Mouse (Mus musculus) right cerebral cortex, postnatal 14 days (tissue): ENCODE data around the gene Mgrn1.

Experiments
- DNase-seq: peaks from one replicate; pipeline ENCODE4 v3.0.0; 2022

Gene Mgrn1

DNA sequence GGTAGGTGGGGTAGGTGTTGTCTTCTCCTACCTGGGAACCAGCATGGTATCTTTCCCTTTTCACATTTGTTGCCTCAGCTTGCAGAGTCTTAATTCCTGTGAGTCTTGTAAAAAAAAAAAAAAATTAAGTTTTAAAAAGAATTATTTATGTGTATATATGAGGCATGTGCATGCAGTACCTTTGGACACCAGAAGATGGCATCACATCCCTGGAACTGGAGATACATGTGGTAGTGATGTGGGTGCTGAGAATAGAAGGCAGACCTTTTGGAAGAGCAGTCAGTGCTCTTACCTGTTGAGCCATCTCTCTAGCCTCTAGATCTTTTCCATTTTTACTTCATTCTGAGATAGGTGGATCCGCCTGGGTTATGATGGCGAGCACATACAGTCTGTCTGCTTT lies 23.7 kb downstream of the Mgrn1 start:
- no peak for DNase-seq

- DNase-seq = no peak
These were observed 24.7 kb downstream of the Mgrn1 start for GRCm38 (mm10) chr16:4910758-4911157.

DNA sequence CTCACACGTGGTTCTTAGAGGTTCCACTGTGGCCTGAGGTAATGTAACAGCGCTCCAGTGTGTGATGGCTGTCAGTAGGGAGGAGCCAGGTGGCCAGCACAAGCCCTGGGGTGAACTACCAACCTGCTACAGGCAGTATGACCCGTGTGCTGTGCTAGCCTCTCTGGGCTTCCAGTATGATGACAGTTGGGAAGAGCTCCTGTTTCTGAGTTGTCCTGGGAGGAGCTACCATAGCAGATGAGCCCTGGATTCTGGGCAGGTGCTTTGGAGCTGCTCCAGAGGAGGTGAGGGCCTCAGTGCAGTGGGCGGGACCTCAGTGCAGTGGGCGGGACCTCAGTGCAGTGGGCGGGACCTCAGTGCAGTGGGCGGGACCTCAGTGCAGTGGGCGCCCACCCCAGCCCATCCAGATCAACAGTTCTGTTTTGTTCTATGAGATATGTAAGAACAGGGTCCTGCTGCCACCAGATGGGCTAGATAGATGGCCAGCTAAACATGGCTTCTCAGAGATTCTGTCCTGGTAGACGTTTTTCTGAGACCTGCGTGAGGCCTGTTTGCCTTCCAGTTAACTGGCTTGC lies 26.1 kb downstream of the Mgrn1 start:
- DNase-seq = no peak

- DNase-seq = no peak
These were observed 27.1 kb downstream of the Mgrn1 start for GRCm38 (mm10) chr16:4912907-4913782.

DNA sequence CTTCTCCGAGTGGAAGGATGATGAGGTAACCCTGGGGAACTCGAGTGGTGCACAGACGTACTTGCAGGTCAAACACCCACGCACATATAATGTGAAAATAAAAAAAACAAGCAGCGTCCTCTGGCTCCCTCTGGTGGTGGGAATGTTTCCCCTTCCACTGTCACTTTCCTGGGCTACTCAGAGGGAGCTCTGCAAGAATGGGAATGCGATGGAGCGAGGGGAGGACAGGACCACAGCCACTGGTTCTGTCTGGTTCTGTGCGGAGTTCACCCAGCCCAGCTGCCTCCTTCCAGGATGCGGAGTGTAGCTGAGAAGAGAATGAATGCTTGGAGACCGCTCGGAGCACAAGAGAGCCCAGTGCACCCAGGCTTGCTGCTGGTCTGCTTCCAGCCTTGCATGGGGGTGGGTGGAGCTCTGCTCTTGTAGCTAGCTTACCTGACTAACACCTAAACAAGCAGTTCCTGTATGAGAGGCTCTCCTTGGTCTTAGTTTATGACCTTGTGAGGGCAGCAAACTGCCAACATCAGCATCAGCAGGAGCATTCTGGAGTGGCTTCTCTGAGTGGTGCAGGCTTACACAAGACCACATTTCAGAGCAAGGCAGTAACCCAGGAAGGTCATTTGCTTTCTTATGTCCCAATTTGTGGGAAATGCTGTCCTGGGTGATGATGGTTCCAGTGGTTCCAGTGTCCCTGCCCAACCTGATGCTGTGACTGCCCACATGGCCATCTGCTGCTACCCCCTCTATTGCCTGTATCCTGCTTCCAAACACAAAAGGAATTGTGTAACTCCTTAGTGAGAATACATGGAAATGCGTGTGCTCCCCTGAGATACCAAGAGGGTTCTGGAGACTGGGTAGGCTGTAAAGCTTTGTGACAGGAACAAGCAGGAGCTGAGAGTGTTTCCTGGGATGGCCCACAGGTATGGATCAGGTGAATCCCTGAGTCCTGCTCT lies 28.0 kb downstream of the Mgrn1 start:
- peak; percentile 86 for DNase-seq

GRCm38 (mm10) chr16:4915931-4916330 lies 29.9 kb downstream of the Mgrn1 start:
- no peak for DNase-seq

- DNase-seq = no peak
These were observed 30.6 kb downstream of the Mgrn1 start for GRCm38 (mm10) chr16:4916608-4917007.

DNA sequence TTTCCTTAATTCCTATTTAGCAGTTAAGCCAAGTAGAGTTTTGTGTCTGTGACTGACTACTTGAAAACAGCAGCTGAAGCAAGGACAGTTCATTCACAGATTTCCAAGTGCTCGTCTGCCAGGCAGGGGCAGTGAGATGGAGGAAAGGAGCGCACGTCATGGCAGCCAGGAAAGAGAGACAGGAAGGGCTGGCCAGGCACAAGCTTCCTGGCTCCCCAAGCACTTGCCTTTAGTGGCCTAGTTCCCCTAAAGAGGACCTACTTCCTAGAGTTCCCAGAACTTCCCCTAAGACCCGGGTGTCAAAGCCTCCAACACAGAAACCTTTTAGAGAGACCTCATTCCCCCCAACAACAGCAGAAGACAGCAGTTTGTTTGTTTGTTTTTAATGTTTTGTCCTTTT lies 34.5 kb downstream of the Mgrn1 start:
- no peak for DNase-seq

DNA sequence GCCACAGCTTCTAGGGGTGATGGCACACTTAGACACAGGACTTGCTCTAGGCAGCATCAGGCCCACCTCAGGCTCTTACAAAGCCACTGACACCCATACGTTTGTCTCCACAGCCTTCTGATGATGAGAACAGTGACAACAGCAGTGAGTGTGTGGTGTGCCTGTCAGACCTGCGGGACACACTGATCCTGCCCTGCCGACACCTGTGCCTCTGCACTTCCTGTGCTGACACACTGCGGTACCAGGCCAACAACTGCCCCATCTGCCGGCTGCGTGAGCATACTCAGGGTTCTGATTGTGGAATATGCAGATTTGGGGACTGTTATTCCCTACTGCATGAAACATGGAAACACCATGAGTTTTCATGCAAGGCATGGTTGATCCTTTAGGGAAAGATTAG lies 36.4 kb downstream of the Mgrn1 start:
- no peak for DNase-seq

GRCm38 (mm10) chr16:4923996-4924395 lies 37.9 kb downstream of the Mgrn1 start:
- no peak for DNase-seq

DNA sequence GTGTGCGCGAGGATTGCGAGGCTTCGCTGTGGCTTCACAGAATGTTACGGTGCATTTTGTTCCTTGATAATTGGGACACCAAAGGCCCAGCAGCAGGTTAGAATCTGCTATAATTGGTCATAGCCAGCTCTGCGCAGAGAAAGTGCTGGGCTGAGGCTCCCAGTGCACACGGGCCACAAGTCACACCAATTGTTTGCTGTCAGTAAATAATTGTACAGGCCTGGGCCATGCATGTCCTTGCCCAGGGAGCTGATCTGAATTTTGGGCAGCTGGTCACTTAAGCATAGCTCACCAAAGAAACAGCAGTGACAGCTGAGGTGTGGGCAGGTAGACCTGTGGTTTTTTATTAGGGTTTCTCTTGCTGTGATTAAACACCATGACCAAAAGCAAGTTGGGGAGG lies 41.9 kb downstream of the Mgrn1 start:
- no peak for DNase-seq

- no peak for DNase-seq
These were observed 42.4 kb downstream of the Mgrn1 start for GRCm38 (mm10) chr16:4928474-4928873.

GRCm38 (mm10) chr16:4932429-4932828 lies 46.4 kb downstream of the Mgrn1 start:
- DNase-seq = no peak

- no peak for DNase-seq
These were observed 49.4 kb downstream of the Mgrn1 start for GRCm38 (mm10) chr16:4935430-4935829.

DNA sequence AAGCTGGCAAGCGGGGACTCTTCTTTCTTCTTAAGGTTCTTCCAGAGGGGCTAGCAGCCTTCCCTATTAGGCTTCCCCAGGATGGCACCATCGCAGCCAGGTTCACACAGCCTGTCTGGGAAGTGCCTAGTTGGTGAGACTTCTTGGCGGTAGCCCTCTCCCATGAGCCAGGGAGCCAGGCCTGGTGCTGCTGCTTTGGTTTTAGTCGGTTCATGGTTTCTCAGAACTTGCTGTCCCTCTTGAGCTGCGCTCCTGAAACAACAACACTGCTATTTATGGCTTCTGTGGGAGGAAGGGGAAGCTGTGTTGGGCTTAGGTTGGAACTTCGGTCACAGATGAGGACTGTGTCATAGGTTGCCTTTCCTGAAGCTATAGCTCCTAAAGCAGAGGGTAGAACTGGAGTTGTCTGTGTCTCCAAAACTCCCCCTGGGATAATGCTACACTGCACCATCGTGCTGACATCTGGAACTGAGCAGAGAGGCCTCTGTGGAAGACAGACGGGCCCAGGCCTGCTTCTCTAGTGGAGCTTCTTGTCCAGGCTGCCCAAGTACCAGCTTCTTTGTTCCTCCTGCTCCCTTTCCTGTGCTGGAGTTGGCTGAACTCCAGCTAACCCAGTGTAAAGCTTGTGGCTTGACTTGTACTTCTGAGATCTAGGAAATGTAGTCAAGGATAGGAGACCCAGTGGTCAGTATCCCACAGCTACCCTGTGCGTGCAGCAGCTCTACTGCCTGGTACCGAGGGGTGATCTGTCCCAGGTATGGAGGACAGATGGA lies 50.1 kb downstream of the Mgrn1 start:
- no peak for DNase-seq

GRCm38 (mm10) chr16:4937351-4938190 lies 51.5 kb downstream of the Mgrn1 start:
- DNase-seq = no peak

- DNase-seq = no peak
These were observed 52.4 kb downstream of the Mgrn1 start, which contains the start of gene Nudt16l1 for GRCm38 (mm10) chr16:4938461-4938860. TSS of gene Nudt16l1 (plus strand) at chr16:4938761.

GRCm38 (mm10) chr16:4938989-4939388 lies 52.9 kb downstream of the Mgrn1 start:
- peak; percentile 95 for DNase-seq

DNA sequence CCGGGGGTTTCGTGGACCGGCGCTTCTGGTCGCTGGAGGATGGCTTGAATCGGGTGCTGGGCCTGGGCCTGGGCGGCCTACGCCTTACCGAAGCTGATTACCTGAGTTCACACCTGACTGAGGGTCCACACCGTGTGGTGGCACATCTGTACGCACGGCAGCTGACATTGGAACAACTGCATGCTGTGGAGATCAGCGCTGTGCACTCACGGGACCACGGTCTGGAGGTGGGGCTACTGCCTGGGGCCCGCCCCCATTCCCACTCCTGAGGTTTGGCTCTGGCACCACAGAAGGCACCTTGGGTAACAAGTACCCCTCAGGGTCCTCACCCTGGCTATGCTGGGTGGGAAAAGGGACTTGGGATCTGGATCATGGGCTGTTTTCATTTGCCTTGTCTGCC lies 53.4 kb downstream of the Mgrn1 start:
- DNase-seq = peak; percentile 50

- DNase-seq = no peak
These were observed 54.3 kb downstream of the Mgrn1 start for GRCm38 (mm10) chr16:4940311-4940850.

GRCm38 (mm10) chr16:4941016-4941415 lies 55.0 kb downstream of the Mgrn1 start:
- no peak for DNase-seq
